In the genomic region with DNA sequence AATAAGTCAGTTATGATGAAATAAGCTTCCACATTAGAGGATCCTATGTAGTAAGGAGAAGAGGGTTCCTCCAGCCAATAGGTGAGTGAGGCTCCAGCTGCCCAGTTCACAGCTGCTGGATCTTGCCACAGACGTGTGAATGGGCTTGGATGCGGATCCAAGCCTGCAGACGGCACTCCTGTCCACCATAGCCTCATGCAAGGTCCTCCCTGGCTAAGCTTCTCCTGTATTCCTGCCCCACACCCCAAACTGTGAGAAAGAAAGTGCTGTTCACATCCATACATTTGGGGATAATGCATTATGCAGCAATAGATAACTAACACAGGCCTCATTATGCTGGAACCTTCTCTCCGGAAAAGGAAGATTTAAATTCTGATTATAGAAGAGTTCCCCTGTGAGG, we compare ENCODE assay signal across 16 mouse cellular contexts.
"Had no signal": no experiment of that assay in that cellular context is flagged by ENCODE, and none has a peak within 500 bp of the region (broad histone marks: within the 10 kb centered on the region; RNA-seq: fewer than 3 reads in every experiment).

No protein-coding gene starts in this region.

- H3K4me1 ChIP-seq: neural tube, embryonic 13.5 days; neural tube, embryonic 15.5 days; stomach, embryonic 15.5 days had no signal

- H3K27me3 ChIP-seq: neural tube, embryonic 13.5 days; neural tube, embryonic 15.5 days; stomach, embryonic 15.5 days had no signal

- H3K4me3 ChIP-seq: neural tube, embryonic 13.5 days; neural tube, embryonic 15.5 days; stomach, embryonic 15.5 days had no signal

- H3K27ac ChIP-seq: neural tube, embryonic 13.5 days; neural tube, embryonic 15.5 days; stomach, embryonic 15.5 days; stomach, postnatal 0 days had no signal

- DNase-seq: retina, postnatal 1 day; right cerebral cortex, adult 18-20 months; right cerebral cortex, postnatal 14 days; right cerebral cortex, postnatal 25 days; right cerebral cortex, postnatal 4 days; spleen, adult 18-20 months; thymus, adult 18-20 months; thymus, adult 2 months; thymus, postnatal 14 days; thymus, postnatal 25 days; thymus, postnatal 36 days; thymus, postnatal 4 days had no signal

- H3K36me3 ChIP-seq: neural tube, embryonic 13.5 days; neural tube, embryonic 15.5 days; stomach, embryonic 15.5 days had no signal

- H3K9me3 ChIP-seq: neural tube, embryonic 15.5 days; stomach, embryonic 15.5 days had no signal

- H3K4me2 ChIP-seq: neural tube, embryonic 13.5 days; neural tube, embryonic 15.5 days; stomach, embryonic 15.5 days had no signal

- H3K9ac ChIP-seq: neural tube, embryonic 13.5 days; neural tube, embryonic 15.5 days; stomach, embryonic 15.5 days had no signal
